In the genomic region with DNA sequence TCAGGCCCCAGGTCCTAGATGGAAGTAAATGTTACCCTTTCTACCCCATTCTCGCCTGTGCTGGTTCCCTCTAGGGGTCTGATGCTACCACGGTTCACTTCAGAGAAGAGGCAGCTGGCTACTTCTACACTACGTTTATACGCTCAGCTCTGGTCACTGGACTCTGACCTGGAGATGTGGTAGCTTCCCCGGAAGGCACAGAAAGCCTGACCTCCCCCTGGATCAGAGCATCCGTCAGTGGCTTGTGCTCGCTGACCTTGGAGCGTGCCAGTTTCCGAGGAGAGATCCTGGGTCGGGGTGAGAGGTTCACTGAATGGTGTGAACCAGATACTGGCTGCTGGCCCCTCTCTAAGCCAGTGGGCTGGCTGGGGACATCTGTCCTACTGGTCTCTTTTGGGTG, we compare ENCODE assay signal across 23 mouse cellular contexts. TPM values are rescaled to one million over a fixed set of nuclear protein-coding genes. Genes with fewer than 3 reads are reported as not detected.
"Had no signal": no experiment of that assay in that cellular context is flagged by ENCODE, and none has a peak within 500 bp of the region (broad histone marks: within the 10 kb centered on the region; RNA-seq: fewer than 3 reads in every experiment).

No protein-coding gene starts in this region.

- H3K9ac ChIP-seq: forebrain, postnatal 0 days; heart, embryonic 13.5 days; heart, embryonic 15.5 days; hindbrain, embryonic 13.5 days; hindbrain, embryonic 15.5 days; limb, embryonic 13.5 days; limb, embryonic 15.5 days; liver, embryonic 12.5 days; liver, embryonic 14.5 days had no signal

- ATAC-seq: forebrain, postnatal 0 days; hindbrain, postnatal 0 days; intestine, embryonic 16.5 days; liver, embryonic 12.5 days had no signal

- H3K9me3 ChIP-seq: heart, embryonic 13.5 days; heart, embryonic 15.5 days; hindbrain, embryonic 13.5 days; hindbrain, embryonic 15.5 days; limb, embryonic 13.5 days; limb, embryonic 15.5 days; liver, embryonic 12.5 days had no signal

- H3K27me3 ChIP-seq: hindbrain, embryonic 15.5 days; limb, embryonic 15.5 days had no signal

- DNase-seq: forebrain, postnatal 0 days; gastrocnemius, postnatal 14 days; gastrocnemius, postnatal 36 days; heart, adult 11 months; heart, adult 2 months; heart, postnatal 14 days; heart, postnatal 36 days; kidney, adult 18-20 months; layer of hippocampus, adult 9-11 months; layer of hippocampus, postnatal 36 days; left cerebral cortex, postnatal 4 days; lung, adult 18-20 months had no signal

- H3K4me3 ChIP-seq: heart, adult 2 months; heart, embryonic 13.5 days; heart, embryonic 15.5 days; hindbrain, embryonic 13.5 days; hindbrain, embryonic 15.5 days; limb, embryonic 13.5 days; limb, embryonic 15.5 days; liver, embryonic 12.5 days had no signal

- H3K27ac ChIP-seq: heart, adult 2 months; heart, embryonic 13.5 days; heart, embryonic 15.5 days; hindbrain, embryonic 13.5 days; hindbrain, embryonic 15.5 days; hindbrain, postnatal 0 days; limb, embryonic 13.5 days; limb, embryonic 15.5 days; liver, embryonic 12.5 days; liver, embryonic 14.5 days had no signal

- H3K36me3 ChIP-seq: heart, embryonic 13.5 days; heart, embryonic 15.5 days; hindbrain, embryonic 13.5 days; hindbrain, embryonic 15.5 days; limb, embryonic 13.5 days; limb, embryonic 15.5 days; liver, embryonic 12.5 days had no signal

- H3K4me1 ChIP-seq: heart, embryonic 13.5 days; heart, embryonic 15.5 days; hindbrain, embryonic 13.5 days; hindbrain, embryonic 15.5 days; limb, embryonic 13.5 days had no signal

- H3K4me2 ChIP-seq: heart, embryonic 11.5 days; heart, embryonic 13.5 days; heart, embryonic 15.5 days; hindbrain, embryonic 13.5 days; hindbrain, embryonic 15.5 days; limb, embryonic 13.5 days; limb, embryonic 15.5 days; liver, embryonic 12.5 days had no signal

RNA-seq across cellular contexts. Expression of a gene that starts 10.4 kb away (rescaled TPM):
- total RNA-seq: gastrocnemius, postnatal 14 days; gastrocnemius, postnatal 36 days had no signal
